5 mouse cellular contexts compared by ENCODE assay signal in the genomic region with DNA sequence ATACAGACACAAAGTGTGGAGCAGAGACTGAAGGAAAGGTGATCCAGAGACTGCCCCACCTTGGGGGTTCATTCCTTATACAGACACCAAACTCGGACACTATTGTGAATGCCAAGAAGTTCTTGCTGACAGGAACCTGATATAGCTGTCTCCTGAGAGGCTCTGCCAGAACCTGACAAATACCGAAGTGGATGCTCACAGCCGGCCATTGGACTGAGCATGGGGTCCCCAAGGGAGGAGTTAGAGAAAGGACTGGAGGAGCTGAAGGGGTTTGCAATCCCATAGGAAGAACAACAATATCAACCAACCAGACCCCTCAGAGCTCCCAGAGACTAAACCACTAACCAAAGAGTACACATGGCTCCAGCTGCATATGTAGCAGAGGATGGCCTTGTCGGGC. TPM values are rescaled to one million over a fixed set of nuclear protein-coding genes. Genes with fewer than 3 reads are reported as not detected.
A peak's percentile ranks its signal among the peaks of the same experiment; 100 is the strongest.
DNase-seq lines count a peak whose midpoint lies in the region; ATAC-seq and TF ChIP-seq lines count a peak whose summit lies in the region.
"Not testable (repeated sequence)": the region's sequence is repeated elsewhere in the genome, so short reads cannot be mapped to it uniquely, and the experiment has no call there.

No protein-coding gene starts in this region.

- intact Hi-C loops in gastrocnemius, adult 2 months (cut with DNase I), result not testable (repeated sequence)

- peak overlapping the region; percentile 59; the same call in 1 of the 2 replicates for H3K27ac ChIP-seq in gastrocnemius, adult 2 months
- H3K27ac ChIP-seq in heart, embryonic 12.5 days (ENCODE audit: poor library complexity, severe bottlenecking), result peak overlapping the region; percentile 25; the same call in 1 of the 2 replicates
- peak overlapping the region; percentile 18; the same call in 1 of the 2 replicates for H3K27ac ChIP-seq in liver, embryonic 13.5 days

- peaks cover 55% of the 10 kb centered on the region for H3K4me1 ChIP-seq in heart, embryonic 12.5 days (replicated peaks)
- peaks cover 50% of the 10 kb centered on the region for H3K4me1 ChIP-seq in liver, embryonic 13.5 days (replicated peaks)

- H3K4me2 ChIP-seq in heart, embryonic 12.5 days; liver, embryonic 13.5 days: not testable (repeated sequence)

- not testable (repeated sequence) for H3K4me3 ChIP-seq in gastrocnemius, adult 2 months; heart, embryonic 12.5 days; liver, embryonic 13.5 days (replicated peaks)

- H3K9me3 ChIP-seq in heart, embryonic 12.5 days (replicated peaks); liver, embryonic 13.5 days (replicated peaks): not testable (repeated sequence)

- ATAC-seq in heart, embryonic 12.5 days (ENCODE audit: insufficient number of reproducible peaks, low FRiP score); liver, embryonic 13.5 days (ENCODE audit: low read depth): not testable (repeated sequence)

- H3K36me3 ChIP-seq in heart, embryonic 12.5 days, result not testable (repeated sequence)
- peaks cover 52% of the 10 kb centered on the region for H3K36me3 ChIP-seq in liver, embryonic 13.5 days

- not testable (repeated sequence) for TF ChIP-seq CTCF in gastrocnemius, adult 2 months (IDR thresholded peaks at IDR 0.05)

- 36% methylated on average over 4 of the region's 4 CpGs for WGBS in heart, embryonic 12.5 days
- WGBS in liver, embryonic 13.5 days (ENCODE audit: insufficient replicate concordance), result 73% methylated on average over 4 of the region's 4 CpGs

- not testable (repeated sequence) for H3K27me3 ChIP-seq in heart, embryonic 12.5 days (replicated peaks); liver, embryonic 13.5 days

- DNase-seq in NIH3T3 (ENCODE audit: low read depth), result peak; percentile 8
- peak; percentile 54 for DNase-seq in gastrocnemius, adult 2 months
- DNase-seq in gastrocnemius, postnatal 25 days, result peak; percentile 33
- DNase-seq in liver, embryonic 13.5 days, result not testable (repeated sequence)

- H3K9ac ChIP-seq in heart, embryonic 12.5 days; liver, embryonic 13.5 days: not testable (repeated sequence)

RNA-seq across cellular contexts. Expression of a gene that starts 27.5 kb away (rescaled TPM):
- total RNA-seq in gastrocnemius, adult 2 months (2021), result 10 to 100 TPM; 40.2 to 44.9 TPM
- 10 to 100 TPM; 27.8 to 35.3 TPM for total RNA-seq in gastrocnemius, postnatal 25 days (2021)
- 80.2 and 80.8 TPM in 2 replicates for polyA plus RNA-seq in heart, embryonic 12.5 days (2016; fragmentation: Nextera tagmentation; extraction: Ambion mirVana)
- 57.4 and 71.8 TPM in 2 replicates for polyA plus RNA-seq in liver, embryonic 13.5 days (2015; fragmentation: Nextera tagmentation; extraction: Ambion mirVana)
